Mouse (Mus musculus): ENCODE data around the gene Stk40. TPM values are rescaled to one million over a fixed set of nuclear protein-coding genes. Genes with fewer than 3 reads are reported as not detected.

Gene Stk40
- polyA plus RNA-seq, 1 experiment from 2014 or later, result 28.1 TPM

DNA sequence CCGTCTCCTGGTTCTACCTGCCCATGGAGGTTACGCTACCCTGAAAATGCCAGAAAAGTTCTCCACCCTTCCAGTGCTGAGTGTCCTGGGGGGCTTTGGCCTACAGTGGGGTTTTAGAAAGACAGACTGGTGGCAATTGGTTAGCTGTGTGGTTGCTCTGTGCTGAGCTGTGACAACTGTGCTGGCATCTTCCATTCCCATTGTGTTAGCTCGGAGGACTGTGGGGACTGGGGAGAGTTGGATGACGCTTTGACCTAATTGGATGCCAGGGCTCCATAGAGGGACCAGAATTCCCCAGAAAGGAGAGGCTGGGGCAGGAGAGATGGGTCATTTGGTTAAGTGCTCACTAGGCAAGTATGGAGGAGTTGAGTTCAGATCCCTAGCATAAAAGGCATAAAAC lies 30.5 kb downstream of the Stk40 start:
- WGBS, result 85% methylated on average over 4 of the region's 4 CpGs
- Histone ChIP-seq H3K4me1 (peaks cover 25% of the 10 kb centered on the region), H3K9me3 (replicated peaks) (no peaks in the 10 kb centered on the region), H3K27ac (replicated peaks) (no peak overlapping the region), H3K4me2 (no peak overlapping the region), H3K36me3 (peaks cover 63% of the 10 kb centered on the region), H3K9ac (replicated peaks) (no peak overlapping the region), H3K4me3 (replicated peaks) (no peak overlapping the region), H3K27me3 (replicated peaks) (no peaks in the 10 kb centered on the region)
- no peak for ATAC-seq (ENCODE audit: low FRiP score)

DNA sequence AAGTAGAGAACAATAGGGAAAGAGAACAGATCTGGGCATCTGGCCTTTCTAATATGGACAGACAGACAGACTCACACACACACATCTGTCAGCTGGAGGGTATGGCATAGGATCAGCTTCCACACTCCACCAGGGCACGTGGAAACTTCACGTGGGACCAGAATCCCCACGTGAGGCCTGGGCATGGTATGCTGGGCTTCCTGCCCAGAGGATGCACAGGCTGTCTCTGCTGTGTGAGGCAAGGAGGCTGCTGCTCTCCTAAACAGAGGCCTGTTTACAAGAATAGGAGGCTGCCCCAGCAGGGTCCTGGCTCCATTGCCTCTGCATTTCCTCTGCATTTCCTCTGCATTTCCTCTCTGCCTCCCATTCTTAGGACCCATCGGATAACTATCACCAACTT lies 30.9 kb downstream of the Stk40 start:
- Histone ChIP-seq H3K36me3 (peaks cover 63% of the 10 kb centered on the region), H3K4me1 (peaks cover 25% of the 10 kb centered on the region), H3K9ac (replicated peaks) (no peak overlapping the region), H3K4me3 (replicated peaks) (no peak overlapping the region), H3K9me3 (replicated peaks) (no peaks in the 10 kb centered on the region), H3K27ac (replicated peaks) (no peak overlapping the region), H3K4me2 (no peak overlapping the region), H3K27me3 (replicated peaks) (no peaks in the 10 kb centered on the region)
- ATAC-seq (ENCODE audit: low FRiP score), result no peak
- 91% methylated on average over 4 of the region's 4 CpGs for WGBS

DNA sequence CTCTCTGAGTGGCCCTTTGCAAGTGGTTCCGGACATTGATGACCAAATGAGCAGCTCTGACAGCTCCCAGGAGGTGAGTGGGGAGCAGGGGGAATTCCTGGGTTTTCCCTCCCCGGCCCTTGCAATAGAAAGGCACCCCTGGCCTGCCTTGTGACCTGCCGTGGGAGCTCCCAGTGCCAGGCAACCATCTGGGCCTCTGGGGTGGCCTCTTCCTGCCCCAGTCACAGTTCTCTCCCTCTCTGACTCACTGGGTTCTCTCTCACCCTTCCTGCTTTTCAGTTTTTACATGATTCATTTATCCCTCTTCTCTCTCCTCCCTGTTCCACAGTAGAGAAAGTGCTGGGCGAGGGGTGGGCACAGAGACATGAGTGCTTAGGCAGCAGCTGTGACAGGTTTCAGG lies 34.0 kb downstream of the Stk40 start:
- Histone ChIP-seq H3K36me3 (peaks cover 67% of the 10 kb centered on the region), H3K27ac (replicated peaks) (no peak overlapping the region), H3K4me1 (peaks cover under 1% of the 10 kb centered on the region), H3K4me2 (no peak overlapping the region), H3K9me3 (replicated peaks) (no peaks in the 10 kb centered on the region), H3K4me3 (replicated peaks) (no peak overlapping the region), H3K27me3 (replicated peaks) (no peaks in the 10 kb centered on the region), H3K9ac (replicated peaks) (no peak overlapping the region)
- ATAC-seq (ENCODE audit: low FRiP score), result no peak
- WGBS, result 83% methylated on average over 4 of the region's 4 CpGs

DNA sequence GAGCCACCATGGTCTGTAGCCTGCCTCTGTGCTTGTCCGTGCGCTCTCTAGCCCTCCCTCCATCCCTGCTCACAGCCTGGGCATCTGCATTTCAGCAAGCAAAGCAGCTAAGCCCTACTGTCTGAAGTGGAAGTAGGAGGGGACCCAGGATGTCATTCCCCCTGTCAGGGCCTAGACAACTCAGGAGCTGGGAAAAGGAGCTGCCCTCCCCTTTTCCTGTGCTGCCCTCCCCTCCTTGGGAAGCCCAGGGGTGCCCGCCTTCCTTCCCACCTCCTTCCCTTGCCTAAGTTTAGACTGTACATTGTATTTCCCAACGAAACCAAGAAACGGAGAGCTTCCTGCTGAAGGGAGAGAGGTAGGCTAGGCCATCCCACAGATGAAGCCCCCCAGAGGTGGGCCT lies 37.3 kb downstream of the Stk40 start:
- WGBS, result 81% methylated on average over 5 of the region's 5 CpGs
- no peaks in the 10 kb centered on the region for H3K4me1 ChIP-seq
- no peak overlapping the region for H3K4me2 ChIP-seq
- peaks cover 43% of the 10 kb centered on the region for H3K36me3 ChIP-seq
- H3K4me3 ChIP-seq (replicated peaks), result no peak overlapping the region
- no peaks in the 10 kb centered on the region for H3K9me3 ChIP-seq (replicated peaks)
- no peak for ATAC-seq (ENCODE audit: low FRiP score)
- H3K9ac ChIP-seq (replicated peaks), result no peak overlapping the region
- H3K27me3 ChIP-seq (replicated peaks), result no peaks in the 10 kb centered on the region
- no peak overlapping the region; the same call in 1 of the 2 replicates for H3K27ac ChIP-seq (replicated peaks)

DNA sequence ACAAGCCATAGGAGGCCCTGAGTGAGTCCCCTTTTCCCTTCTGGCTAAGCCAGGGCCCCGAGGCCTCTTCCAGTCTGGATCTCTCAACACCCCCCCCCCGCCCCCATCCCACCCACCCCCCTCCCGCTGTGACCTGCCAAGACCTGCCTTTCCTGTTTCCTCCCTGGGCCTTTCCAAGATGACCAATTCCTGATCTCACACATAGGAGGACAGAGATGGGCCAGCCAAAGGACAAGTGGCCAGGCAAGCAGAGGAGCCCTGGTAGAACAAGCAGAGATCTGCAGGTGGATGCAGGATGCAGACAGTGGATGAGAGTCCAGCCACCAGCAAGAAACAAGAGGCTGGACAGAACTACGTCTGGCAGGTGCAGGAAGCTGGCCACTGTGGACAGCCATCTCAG lies 41.6 kb downstream of the Stk40 start:
- Histone ChIP-seq H3K27ac (replicated peaks) (no peak overlapping the region), H3K9me3 (replicated peaks) (no peaks in the 10 kb centered on the region), H3K4me1 (peaks cover 27% of the 10 kb centered on the region), H3K9ac (replicated peaks) (no peak overlapping the region), H3K4me3 (replicated peaks) (no peak overlapping the region), H3K36me3 (0 out of 2 replicates have a peak, but pooled peaks cover 2% of the 10 kb centered on the region), H3K4me2 (no peak overlapping the region), H3K27me3 (replicated peaks) (peaks cover 36% of the 10 kb centered on the region)
- no peak for ATAC-seq (ENCODE audit: low FRiP score)
- 73% methylated on average over 4 of the region's 4 CpGs for WGBS

DNA sequence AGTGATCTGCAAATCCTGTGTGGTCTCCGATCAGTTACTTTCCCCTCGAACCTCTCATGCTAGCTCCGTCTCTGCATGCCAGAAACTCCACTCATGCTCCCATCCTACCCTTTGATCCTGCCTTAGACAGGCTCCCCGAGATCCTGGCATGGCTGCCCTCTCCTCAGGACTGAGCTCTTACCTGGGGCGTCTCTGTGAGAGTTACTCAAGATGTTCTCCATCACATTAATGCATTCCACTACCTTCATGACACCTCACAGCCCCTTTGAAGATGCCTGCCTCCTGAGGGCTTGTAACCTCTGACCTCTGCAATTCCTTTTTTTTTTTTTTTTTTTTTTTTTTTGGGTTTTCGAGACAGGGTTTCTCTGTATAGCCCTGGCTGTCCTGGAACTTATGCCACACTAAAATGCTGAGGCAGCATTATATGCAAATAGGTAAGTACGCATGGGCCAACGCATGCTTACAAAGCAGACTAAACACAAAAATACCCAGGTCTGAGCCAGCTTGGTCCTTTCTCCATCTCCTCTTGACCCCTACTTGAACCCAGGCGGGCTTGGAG lies 43.3 kb downstream of the Stk40 start:
- Histone ChIP-seq H3K4me2 (peak overlapping the region; percentile 68; the same call in 1 of the 2 replicates), H3K9ac (replicated peaks) (no peak overlapping the region), H3K27me3 (replicated peaks) (peaks cover 39% of the 10 kb centered on the region), H3K27ac (replicated peaks) (no peak overlapping the region), H3K4me1 (peaks cover 28% of the 10 kb centered on the region), H3K36me3 (no peaks in the 10 kb centered on the region), H3K9me3 (replicated peaks) (no peaks in the 10 kb centered on the region), H3K4me3 (replicated peaks) (no peak overlapping the region)
- ATAC-seq (ENCODE audit: low FRiP score), result no peak
- 48% methylated on average over 9 of the region's 9 CpGs for WGBS

DNA sequence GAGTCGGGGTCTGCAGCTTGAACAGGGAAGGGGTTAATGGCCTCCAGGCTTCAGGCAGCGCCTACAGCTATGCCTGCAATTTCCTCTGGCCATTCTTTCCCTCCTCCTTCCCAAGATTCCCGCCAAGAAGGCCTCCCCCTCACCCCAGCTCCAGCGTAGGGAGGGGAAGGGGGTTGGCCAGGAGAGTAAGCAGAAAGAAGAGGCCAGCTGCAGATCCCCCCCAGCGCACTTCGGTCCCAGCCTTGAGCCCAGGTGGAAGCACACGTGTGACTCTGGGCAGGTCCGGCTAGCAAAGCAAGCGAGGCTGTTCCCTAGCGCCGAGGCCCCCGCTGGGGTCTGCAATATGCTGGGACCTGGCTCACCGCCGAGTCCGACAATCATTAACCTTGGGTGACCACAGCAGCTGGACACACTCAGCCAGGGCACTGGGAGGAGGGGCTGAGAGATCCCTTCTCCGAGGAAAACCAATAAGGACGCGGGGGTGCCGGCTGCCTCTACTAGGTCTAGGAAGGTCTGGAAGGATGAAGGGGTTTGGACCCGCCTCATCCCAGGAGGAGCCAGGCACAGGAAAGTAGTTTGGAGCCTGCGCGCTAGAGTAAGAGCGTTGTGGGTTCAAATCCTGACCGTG lies 43.9 kb downstream of the Stk40 start, which contains the start of gene Eva1b:
Gene Eva1b (plus strand): TSS at position 212 of the 628 bp plus-strand sequence.
- ATAC-seq (ENCODE audit: low FRiP score), result no peak
- Histone ChIP-seq H3K4me2 (peak within 1 kb of the TSS; percentile 68), H3K36me3 (no peaks in the 10 kb centered on the region), H3K9me3 (replicated peaks) (no peaks in the 10 kb centered on the region), H3K27me3 (replicated peaks) (peaks cover 39% of the 10 kb centered on the region), H3K4me3 (replicated peaks) (peak within 1 kb of the TSS; percentile 42), H3K27ac (replicated peaks) (peak within 1 kb of the TSS; percentile 51), H3K4me1 (peaks cover 28% of the 10 kb centered on the region), H3K9ac (replicated peaks) (peak within 1 kb of the TSS; percentile 39)
- WGBS, result 3% methylated on average over 24 of the region's 24 CpGs

DNA sequence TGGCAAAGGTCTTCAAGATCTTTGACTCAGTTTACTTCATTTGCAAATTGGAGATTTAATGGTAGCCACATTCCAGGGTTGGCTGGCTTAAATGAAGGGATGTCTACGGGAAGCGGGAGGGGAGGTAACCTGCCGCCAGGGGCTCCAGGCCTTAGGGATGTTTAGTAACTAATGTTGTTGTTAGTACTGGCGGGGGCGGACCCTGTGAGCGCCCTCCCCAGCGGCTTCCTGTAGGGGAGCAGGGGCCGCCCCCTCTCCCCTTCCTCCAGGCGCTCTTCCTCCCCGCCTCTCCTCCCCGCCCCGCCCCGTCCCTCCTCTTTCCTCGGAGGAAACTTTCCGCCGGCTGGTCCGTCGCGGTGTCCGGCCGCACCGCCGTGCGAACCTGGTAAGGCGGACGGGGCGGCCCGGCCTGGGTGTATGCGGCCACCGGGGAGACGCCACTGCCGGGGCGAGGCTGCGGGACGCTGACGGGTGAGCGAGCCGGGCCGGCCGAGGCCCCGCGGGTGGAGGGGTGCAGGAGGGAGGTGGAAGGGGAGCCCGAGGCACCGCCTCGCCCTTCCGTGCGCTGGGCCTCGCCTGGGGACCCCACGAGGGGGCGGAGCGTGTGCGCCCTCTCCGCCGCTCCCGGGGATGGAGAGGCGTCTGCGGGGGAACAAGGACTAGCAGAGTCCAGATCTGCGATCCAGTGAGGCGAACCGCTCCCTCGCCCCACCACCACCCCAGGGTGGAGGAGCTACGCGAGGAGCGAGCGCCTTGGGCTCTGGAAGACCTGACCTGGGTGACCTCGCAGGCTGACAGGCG lies 44.6 kb downstream of the Stk40 start:
- 2% methylated on average over 45 of the region's 67 CpGs for WGBS
- H3K27ac ChIP-seq (replicated peaks), result peak overlapping the region; percentile 51
- peaks cover 39% of the 10 kb centered on the region for H3K27me3 ChIP-seq (replicated peaks)

DNA sequence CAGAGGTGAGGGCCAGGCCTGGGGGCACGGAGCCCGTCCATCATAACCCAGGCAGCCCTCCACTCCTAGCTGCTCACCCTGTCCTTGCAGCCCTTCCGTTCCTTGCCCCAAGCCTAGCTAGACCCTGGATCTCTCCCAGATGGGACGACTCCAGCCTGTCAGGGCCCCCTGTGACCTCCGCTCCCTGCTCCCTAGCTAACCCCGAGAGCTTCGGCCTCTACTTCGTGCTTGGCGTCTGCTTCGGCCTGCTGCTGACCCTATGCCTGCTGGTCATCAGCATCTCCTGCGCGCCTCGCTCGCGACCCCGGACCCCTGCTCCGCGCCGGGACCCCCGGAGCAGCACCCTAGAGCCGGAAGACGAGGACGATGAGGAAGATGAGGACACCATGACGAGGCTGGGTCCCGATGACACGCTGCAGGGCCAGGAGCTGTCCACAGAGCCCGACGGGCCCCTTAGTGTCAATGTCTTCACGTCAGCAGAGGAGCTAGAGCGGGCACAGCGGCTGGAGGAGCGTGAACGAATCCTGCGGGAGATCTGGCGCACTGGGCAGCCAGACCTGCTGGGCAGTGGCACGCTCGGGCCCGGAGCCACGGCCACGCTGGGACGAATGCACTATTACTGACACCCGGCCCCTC lies 45.4 kb downstream of the Stk40 start:
- peaks cover 28% of the 10 kb centered on the region for H3K4me1 ChIP-seq
- ATAC-seq (ENCODE audit: low FRiP score), result peak; percentile 26; the same call in 1 of the 2 replicates
- H3K4me2 ChIP-seq, result peak overlapping the region; percentile 68
- H3K27ac ChIP-seq (replicated peaks), result peak overlapping the region; percentile 51
- 25% methylated on average over 42 of the region's 42 CpGs for WGBS
- peak overlapping the region; percentile 39 for H3K9ac ChIP-seq (replicated peaks)
- peaks cover 39% of the 10 kb centered on the region for H3K27me3 ChIP-seq (replicated peaks)
- no peaks in the 10 kb centered on the region for H3K9me3 ChIP-seq (replicated peaks)
- no peaks in the 10 kb centered on the region for H3K36me3 ChIP-seq
- H3K4me3 ChIP-seq (replicated peaks), result peak overlapping the region; percentile 42

More for the DNA sequence above, 44.6 kb downstream of the Stk40 start:
- Histone ChIP-seq H3K4me2 (peak overlapping the region; percentile 68), H3K9me3 (replicated peaks) (no peaks in the 10 kb centered on the region), H3K4me1 (peaks cover 28% of the 10 kb centered on the region), H3K9ac (replicated peaks) (peak overlapping the region; percentile 39), H3K4me3 (replicated peaks) (peak overlapping the region; percentile 42), H3K36me3 (no peaks in the 10 kb centered on the region)
- ATAC-seq (ENCODE audit: low FRiP score), result peak; percentile 39

DNA sequence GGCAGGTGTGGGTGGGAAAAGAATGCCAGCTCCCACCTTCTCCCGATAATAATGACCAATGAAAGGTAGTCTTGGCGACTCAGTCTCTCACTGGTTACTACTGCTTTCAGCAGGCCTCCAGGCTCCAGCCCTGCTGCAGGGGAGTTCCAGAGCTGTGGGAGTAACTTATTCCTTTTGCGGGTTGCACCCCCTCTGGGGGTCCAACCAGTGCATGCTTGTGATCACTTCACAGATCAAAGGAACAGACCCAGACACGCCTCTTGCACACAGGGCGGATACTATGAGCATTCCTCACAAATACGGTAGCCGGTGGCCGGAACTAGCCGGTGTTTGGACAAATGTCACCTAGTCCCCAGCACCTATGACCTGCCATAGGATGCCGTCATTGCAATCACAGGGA lies 46.0 kb downstream of the Stk40 start:
- H3K36me3 ChIP-seq, result no peaks in the 10 kb centered on the region
- H3K4me3 ChIP-seq (replicated peaks), result no peak overlapping the region; the same call in 1 of the 2 replicates
- ATAC-seq (ENCODE audit: low FRiP score), result no peak
- peaks cover 39% of the 10 kb centered on the region for H3K27me3 ChIP-seq (replicated peaks)
- no peaks in the 10 kb centered on the region for H3K9me3 ChIP-seq (replicated peaks)
- peaks cover 28% of the 10 kb centered on the region for H3K4me1 ChIP-seq
- WGBS, result 66% methylated on average over 10 of the region's 10 CpGs
- H3K4me2 ChIP-seq, result peak overlapping the region; percentile 68
- H3K9ac ChIP-seq (replicated peaks), result no peak overlapping the region
- H3K27ac ChIP-seq (replicated peaks), result no peak overlapping the region

DNA sequence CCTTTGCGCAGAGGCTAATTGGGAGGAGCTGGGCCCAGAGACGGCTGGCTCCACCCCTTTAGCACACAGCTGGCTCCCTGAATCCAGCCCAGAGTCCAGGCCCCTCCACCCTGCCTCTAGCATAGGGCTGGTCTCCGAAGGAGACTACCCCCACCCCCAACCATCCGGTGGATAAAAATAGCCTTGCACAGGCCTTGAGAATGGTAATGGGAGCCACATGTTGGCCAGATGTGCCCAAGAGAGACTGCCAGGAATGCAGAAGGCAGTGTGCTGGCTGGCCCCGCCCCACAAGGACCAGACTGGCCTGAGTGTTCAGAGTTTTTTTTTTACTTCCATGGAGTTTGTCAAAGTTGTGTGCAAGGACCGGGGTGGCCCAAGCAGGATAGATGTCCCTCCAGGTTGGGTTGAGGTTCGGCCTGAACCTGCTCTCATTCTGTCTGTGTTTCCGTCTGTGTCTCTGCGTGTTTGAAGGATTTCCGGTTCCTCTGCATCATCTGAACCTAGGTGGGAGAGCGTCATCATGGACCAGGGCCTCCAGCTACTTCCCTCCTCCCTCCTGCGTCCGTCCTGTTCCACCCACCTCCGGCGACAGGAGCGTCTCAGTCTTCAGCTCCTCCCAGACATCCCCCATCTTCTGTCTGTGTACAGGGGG lies 46.7 kb downstream of the Stk40 start:
- 64% methylated on average over 16 of the region's 16 CpGs for WGBS

More for the DNA sequence above, 46.7 kb downstream of the Stk40 start:
- H3K27ac ChIP-seq (replicated peaks), result no peak overlapping the region
- no peaks in the 10 kb centered on the region for H3K36me3 ChIP-seq
- H3K4me3 ChIP-seq (replicated peaks), result no peak overlapping the region
- H3K9me3 ChIP-seq (replicated peaks), result no peaks in the 10 kb centered on the region
- peaks cover 28% of the 10 kb centered on the region for H3K4me1 ChIP-seq
- H3K4me2 ChIP-seq, result peak overlapping the region; percentile 68
- ATAC-seq (ENCODE audit: low FRiP score), result no peak
- no peak overlapping the region for H3K9ac ChIP-seq (replicated peaks)
- peaks cover 39% of the 10 kb centered on the region for H3K27me3 ChIP-seq (replicated peaks)

Data from neural tube, embryonic 15.5 days (tissue).